Mouse (Mus musculus) liver, embryonic 15.5 days (tissue): ENCODE measurements around the gene Gramd1b. TPM values are rescaled to one million over a fixed set of nuclear protein-coding genes. Genes with fewer than 3 reads are reported as not detected.

Experiments used
- ATAC-seq: fragments of 200-750 bp; cut with Nextera tagmentation; 2 replicates; pipeline ENCODE4 v1.8.0; 2017; ENCODE audit warnings: moderate number of reproducible peaks, mild to moderate bottlenecking, moderate library complexity; ENCODE audit not compliant: insufficient read depth
- H3K27ac ChIP-seq: fragments of 300-500 bp; sonication (generic); replicated peaks from 2 replicates; pipeline ENCODE4 v1.5.1; 2015; ENCODE audit warnings: mild to moderate bottlenecking, inconsistent platforms
- H3K27me3 ChIP-seq: fragments of 300-500 bp; sonication (generic); 2 replicates; pipeline ENCODE4 v1.6.1; 2015; ENCODE audit warnings: mild to moderate bottlenecking, inconsistent platforms
- H3K36me3 ChIP-seq: fragments of 300-500 bp; sonication (generic); replicated peaks from 2 replicates; pipeline ENCODE4 v1.6.1; 2015; ENCODE audit warnings: moderate library complexity, mild to moderate bottlenecking, inconsistent platforms
- H3K4me1 ChIP-seq: fragments of 300-500 bp; sonication (generic); replicated peaks from 2 replicates; pipeline ENCODE4 v1.6.1; 2015; ENCODE audit warnings: inconsistent platforms
- H3K4me2 ChIP-seq: fragments of 300-500 bp; sonication (generic); 2 replicates; pipeline ENCODE4 v1.6.1; 2015; ENCODE audit warnings: moderate library complexity, mild to moderate bottlenecking, inconsistent platforms
- H3K4me3 ChIP-seq: fragments of 300-500 bp; sonication (generic); replicated peaks from 2 replicates; pipeline ENCODE4 v1.5.1; 2015; ENCODE audit warnings: mild to moderate bottlenecking, inconsistent platforms
- H3K9ac ChIP-seq: fragments of 300-500 bp; sonication (generic); 2 replicates; pipeline ENCODE4 v1.6.1; 2015; ENCODE audit warnings: moderate library complexity, mild to moderate bottlenecking, inconsistent platforms
- H3K9me3 ChIP-seq: fragments of 300-500 bp; sonication (generic); replicated peaks from 2 replicates; pipeline ENCODE4 v1.6.1; 2016; ENCODE audit warnings: inconsistent platforms
- WGBS: fragments of 180-500 bp; shearing (Covaris S2); methylation state at CpG from one replicate; pipeline ENCODE4 v1.1.7; 2015; ENCODE audit warnings: mixed read lengths; ENCODE audit not compliant: insufficient replicate concordance; 5-methylcytosine and 5-hydroxymethylcytosine counted together
- polyA plus RNA-seq: library from polyadenylated mRNA; unstranded; fragments of >200 nt; fragmentation: Nextera tagmentation; extraction: Ambion mirVana; gene quantifications from 2 replicates; pipeline ENCODE4 v1.2.1, GENCODE M21; 2015

The Gramd1b gene
- polyA plus RNA-seq, 1 experiment from 2014 or later = 1.2 TPM

GRCm38 (mm10) chr9:40439973-40440687, 91.1 kb downstream of the Gramd1b start:
- 63% methylated on average over 8 of the region's 8 CpGs for WGBS
- ATAC-seq = no peak
- no peaks in the 10 kb centered on the region for H3K36me3 ChIP-seq
- H3K27me3 ChIP-seq = no peaks in the 10 kb centered on the region
- no peak overlapping the region for H3K4me3 ChIP-seq
- no peaks in the 10 kb centered on the region for H3K9me3 ChIP-seq
- no peak overlapping the region for H3K4me2 ChIP-seq
- no peak overlapping the region for H3K9ac ChIP-seq
- no peak overlapping the region for H3K27ac ChIP-seq
- H3K4me1 ChIP-seq = no peaks in the 10 kb centered on the region

GRCm38 (mm10) chr9:40438731-40439526, 92.3 kb downstream of the Gramd1b start:
- Histone ChIP-seq H3K9me3 (no peaks in the 10 kb centered on the region), H3K9ac (no peak overlapping the region), H3K27ac (no peak overlapping the region), H3K36me3 (no peaks in the 10 kb centered on the region), H3K4me2 (no peak overlapping the region), H3K4me3 (no peak overlapping the region), H3K4me1 (no peaks in the 10 kb centered on the region), H3K27me3 (no peaks in the 10 kb centered on the region)
- 54% methylated on average over 12 of the region's 12 CpGs for WGBS
- ATAC-seq = no peak

- no peaks in the 10 kb centered on the region for H3K36me3 ChIP-seq
- H3K9me3 ChIP-seq = no peaks in the 10 kb centered on the region
- H3K27ac ChIP-seq = no peak overlapping the region
- no peak overlapping the region for H3K4me3 ChIP-seq
- no peaks in the 10 kb centered on the region for H3K4me1 ChIP-seq
- H3K4me2 ChIP-seq = no peak overlapping the region
- 69% methylated on average over 7 of the region's 7 CpGs for WGBS
- no peak for ATAC-seq
- H3K27me3 ChIP-seq = no peaks in the 10 kb centered on the region
- no peak overlapping the region for H3K9ac ChIP-seq
Observed at GRCm38 (mm10) chr9:40437891-40438290, 93.3 kb downstream of the Gramd1b start.

GRCm38 (mm10) chr9:40433286-40433685, 97.9 kb downstream of the Gramd1b start:
- no peak for ATAC-seq
- Histone ChIP-seq H3K9me3 (no peaks in the 10 kb centered on the region), H3K4me3 (no peak overlapping the region), H3K36me3 (no peaks in the 10 kb centered on the region), H3K4me1 (no peaks in the 10 kb centered on the region), H3K27ac (no peak overlapping the region), H3K9ac (no peak overlapping the region), H3K4me2 (no peak overlapping the region), H3K27me3 (no peaks in the 10 kb centered on the region)
- 71% methylated on average over 5 of the region's 5 CpGs for WGBS

GRCm38 (mm10) chr9:40430969-40431368, 100.2 kb downstream of the Gramd1b start:
- Histone ChIP-seq H3K9ac (no peak overlapping the region), H3K4me1 (no peaks in the 10 kb centered on the region), H3K9me3 (no peaks in the 10 kb centered on the region), H3K4me2 (no peak overlapping the region), H3K27me3 (no peaks in the 10 kb centered on the region), H3K27ac (no peak overlapping the region), H3K4me3 (no peak overlapping the region), H3K36me3 (no peaks in the 10 kb centered on the region)
- ATAC-seq = no peak
- 78% methylated on average over 8 of the region's 8 CpGs for WGBS

GRCm38 (mm10) chr9:40427663-40428062, 103.5 kb downstream of the Gramd1b start:
- Histone ChIP-seq H3K4me3 (no peak overlapping the region), H3K4me2 (no peak overlapping the region), H3K9me3 (no peaks in the 10 kb centered on the region), H3K36me3 (no peaks in the 10 kb centered on the region), H3K27ac (no peak overlapping the region), H3K27me3 (no peaks in the 10 kb centered on the region), H3K4me1 (no peaks in the 10 kb centered on the region), H3K9ac (no peak overlapping the region)
- no peak for ATAC-seq
- 75% methylated on average over 2 of the region's 2 CpGs for WGBS

GRCm38 (mm10) chr9:40426282-40426964, 104.8 kb downstream of the Gramd1b start:
- WGBS = 71% methylated on average over 9 of the region's 9 CpGs
- H3K36me3 ChIP-seq = no peaks in the 10 kb centered on the region
- ATAC-seq = no peak

GRCm38 (mm10) chr9:40424874-40425273, 106.3 kb downstream of the Gramd1b start:
- Histone ChIP-seq H3K9me3 (no peaks in the 10 kb centered on the region), H3K4me1 (no peaks in the 10 kb centered on the region), H3K4me2 (no peak overlapping the region), H3K4me3 (no peak overlapping the region), H3K9ac (no peak overlapping the region), H3K27me3 (no peaks in the 10 kb centered on the region), H3K27ac (no peak overlapping the region), H3K36me3 (no peaks in the 10 kb centered on the region)
- ATAC-seq = no peak

More at GRCm38 (mm10) chr9:40426282-40426964, 104.8 kb downstream of the Gramd1b start:
- Histone ChIP-seq H3K4me2 (no peak overlapping the region), H3K4me1 (no peaks in the 10 kb centered on the region), H3K4me3 (no peak overlapping the region), H3K9me3 (no peaks in the 10 kb centered on the region), H3K27ac (no peak overlapping the region), H3K27me3 (no peaks in the 10 kb centered on the region), H3K9ac (no peak overlapping the region)

GRCm38 (mm10) chr9:40423427-40423867, 107.7 kb downstream of the Gramd1b start:
- Histone ChIP-seq H3K9ac (no peak overlapping the region), H3K4me2 (no peak overlapping the region), H3K27me3 (no peaks in the 10 kb centered on the region), H3K27ac (no peak overlapping the region), H3K9me3 (no peaks in the 10 kb centered on the region), H3K4me3 (no peak overlapping the region), H3K36me3 (no peaks in the 10 kb centered on the region), H3K4me1 (no peaks in the 10 kb centered on the region)
- ATAC-seq = no peak
- 30% methylated on average over 6 of the region's 6 CpGs for WGBS

GRCm38 (mm10) chr9:40422368-40423057, 108.7 kb downstream of the Gramd1b start:
- no peak for ATAC-seq
- 71% methylated on average over 11 of the region's 11 CpGs for WGBS
- no peaks in the 10 kb centered on the region for H3K4me1 ChIP-seq
- no peak overlapping the region for H3K27ac ChIP-seq
- no peaks in the 10 kb centered on the region for H3K9me3 ChIP-seq
- no peak overlapping the region for H3K4me2 ChIP-seq
- H3K4me3 ChIP-seq = no peak overlapping the region
- H3K27me3 ChIP-seq = no peaks in the 10 kb centered on the region
- H3K9ac ChIP-seq = no peak overlapping the region
- no peaks in the 10 kb centered on the region for H3K36me3 ChIP-seq
